Mouse (Mus musculus) left cerebral cortex, adult 18-20 months (tissue): ENCODE measurements around the gene N4bp2l1. TPM values are rescaled to one million over a fixed set of nuclear protein-coding genes. Genes with fewer than 3 reads are reported as not detected.

Experiments used
- DNase-seq, 2 experiments: peaks; one replicate each; pipeline ENCODE4 v3.0.0; 2021 to 2022; ENCODE audit warnings: low spot score in 2 of 2, mixed read lengths in 1 of 2
- total RNA-seq, 2 experiments: library from RNA; stranded (reverse); gene quantifications; 2 replicates each; pipeline ENCODE4 v1.2.3; 2021

Gene N4bp2l1
- total RNA-seq, 2 experiments from 2014 or later, result 53.9 to 58.4 TPM

DNA sequence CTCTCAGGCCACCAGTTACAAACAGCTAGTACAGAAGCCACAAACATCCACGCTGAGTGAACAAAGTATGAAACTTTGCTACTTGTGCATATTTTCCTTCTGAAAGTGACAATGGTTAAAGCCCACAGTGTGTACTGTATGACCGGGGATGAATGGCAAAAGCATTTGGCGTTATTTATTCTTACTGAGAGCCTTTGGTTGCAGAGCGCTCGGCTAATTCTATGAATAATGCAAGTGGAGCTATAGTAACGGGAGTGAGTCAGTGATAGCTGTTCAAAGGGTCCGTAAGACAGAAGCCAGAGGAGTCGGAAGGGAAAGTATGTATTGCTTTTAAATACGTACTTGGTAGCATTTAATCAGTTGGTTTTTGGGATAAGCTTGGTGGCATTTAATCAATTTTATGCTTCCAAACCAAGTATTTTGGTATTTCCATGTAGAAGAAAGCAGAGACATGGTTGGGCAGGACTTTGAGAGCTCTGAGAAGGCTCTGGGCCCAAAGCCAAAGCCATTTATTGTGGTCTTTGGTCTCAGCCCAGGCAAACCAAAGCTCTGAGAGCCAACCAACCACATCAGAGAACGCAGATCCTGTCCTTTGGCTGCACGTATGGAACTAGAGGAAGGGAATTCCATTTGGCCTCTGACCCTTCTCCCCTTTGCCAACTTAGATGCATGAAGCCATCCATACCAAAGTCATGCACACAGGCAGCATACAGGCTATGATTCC is 26.3 kb downstream of the N4bp2l1 start:
- no peak for DNase-seq

DNA sequence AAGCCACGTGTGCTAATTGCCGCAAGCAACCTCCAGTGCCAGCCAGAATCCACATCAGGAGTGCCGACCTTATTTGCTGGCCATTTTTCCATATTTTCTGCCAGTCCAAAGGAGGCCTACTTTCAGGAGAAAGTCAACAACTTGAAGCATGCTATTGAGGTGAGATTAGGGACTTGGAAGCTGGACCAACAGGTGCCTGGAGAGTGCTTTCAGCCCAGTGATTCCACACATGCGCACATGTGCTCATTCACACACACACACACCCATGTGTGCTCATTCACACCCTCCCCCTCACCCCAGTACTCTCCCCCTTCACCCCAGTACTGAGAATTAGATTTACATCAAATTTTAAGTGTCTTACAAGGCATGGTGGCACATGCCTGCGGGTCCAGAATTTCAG is 30.0 kb downstream of the N4bp2l1 start:
- DNase-seq, result no peak

DNA sequence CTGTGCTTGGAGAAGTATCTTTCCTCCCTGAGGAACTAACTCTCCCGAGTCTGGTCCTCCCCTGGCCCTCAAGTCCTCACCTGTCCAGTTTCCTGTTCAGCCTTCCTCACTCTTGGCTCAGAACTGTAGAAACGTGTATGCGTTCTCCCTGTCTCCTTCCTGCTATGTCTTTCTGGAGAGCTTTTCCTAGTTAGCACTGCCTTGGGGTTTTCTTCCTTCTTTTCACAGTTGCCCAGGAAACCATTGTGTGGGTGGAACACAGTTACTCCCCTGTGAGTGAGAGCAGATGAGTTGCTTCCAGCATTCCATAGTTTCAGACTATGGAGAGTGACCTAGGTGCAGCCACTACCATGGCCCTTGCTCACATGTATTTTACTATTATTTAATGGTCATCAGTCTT is 30.8 kb downstream of the N4bp2l1 start:
- DNase-seq, result peak; percentile 44 to 46

DNA sequence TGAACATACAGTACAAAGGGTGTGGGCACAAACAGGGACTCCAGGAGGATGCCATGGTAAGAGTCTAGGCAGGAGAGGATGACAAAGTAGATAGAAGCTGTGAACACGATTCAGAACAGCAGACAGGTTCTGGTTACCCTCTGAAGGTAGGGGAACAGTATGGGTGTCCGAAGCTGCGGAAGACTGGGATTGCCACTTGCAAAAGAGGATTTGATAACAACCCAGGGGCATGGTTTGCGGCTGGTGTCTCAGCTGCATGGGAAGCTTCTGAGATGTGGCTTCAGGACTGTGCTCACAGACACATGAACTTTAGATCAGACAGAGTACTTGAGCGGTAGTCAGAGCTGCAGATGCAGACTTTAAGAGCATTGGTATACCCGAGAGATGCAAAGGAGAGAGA is 32.6 kb downstream of the N4bp2l1 start:
- DNase-seq, result no peak

DNA sequence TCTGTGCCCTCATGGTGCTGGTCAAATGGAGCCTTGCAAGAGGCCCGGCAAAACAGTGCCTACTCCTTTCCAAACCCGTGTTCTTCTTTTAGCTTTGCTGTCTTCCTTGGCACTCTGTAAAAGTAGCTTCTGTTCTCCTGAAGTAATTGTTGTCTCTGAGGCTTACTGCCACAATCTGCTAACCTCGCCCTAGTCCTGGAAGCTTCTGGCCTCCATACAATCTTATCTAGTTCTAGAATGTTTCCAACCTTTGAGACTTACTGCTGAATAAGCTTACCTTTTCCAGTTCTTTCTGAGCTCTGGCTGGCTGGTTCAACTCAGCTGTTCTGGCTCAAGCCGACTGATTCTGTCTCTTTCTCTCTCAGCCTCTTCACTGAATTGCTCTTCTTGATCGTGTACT is 35.2 kb downstream of the N4bp2l1 start:
- DNase-seq, result no peak

DNA sequence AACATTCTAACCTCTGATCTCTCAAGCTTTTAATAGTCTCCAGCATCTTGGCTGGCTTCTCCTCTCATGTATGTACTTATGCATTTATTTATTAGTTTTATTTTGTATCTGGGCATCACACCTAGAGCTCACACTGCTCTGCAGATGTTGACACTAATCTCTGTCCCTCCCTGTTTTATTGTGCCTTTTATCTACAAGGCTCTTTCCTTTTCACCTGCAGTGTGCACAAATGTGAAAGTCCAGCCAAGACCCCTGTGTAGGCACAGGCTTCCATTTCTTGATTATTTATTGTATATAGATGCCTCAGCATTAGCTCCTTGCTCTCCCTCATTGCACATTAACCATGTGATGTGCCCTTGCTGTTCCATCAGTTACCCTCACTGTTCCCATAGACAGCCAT is 35.6 kb downstream of the N4bp2l1 start:
- DNase-seq, result no peak

DNA sequence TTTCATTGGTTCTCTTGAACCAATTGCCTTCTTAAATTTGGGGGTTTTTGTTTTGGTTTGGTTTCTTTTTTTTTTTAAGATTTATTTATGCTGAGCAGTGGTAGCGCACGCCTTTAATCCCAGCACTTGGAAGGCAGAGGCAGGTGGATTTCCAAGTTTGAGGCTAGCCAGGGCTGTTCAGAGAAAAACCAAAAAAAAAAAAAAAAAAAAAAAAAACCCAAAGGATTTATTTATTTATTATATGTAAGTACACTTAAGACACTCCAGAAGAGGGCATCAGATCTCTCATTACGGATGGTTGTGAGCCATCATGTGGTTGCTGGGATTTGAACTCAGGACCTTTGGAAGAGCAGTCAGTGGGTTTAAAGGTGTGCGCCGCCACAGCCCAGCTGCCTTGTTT is 36.1 kb downstream of the N4bp2l1 start:
- no peak for DNase-seq

DNA sequence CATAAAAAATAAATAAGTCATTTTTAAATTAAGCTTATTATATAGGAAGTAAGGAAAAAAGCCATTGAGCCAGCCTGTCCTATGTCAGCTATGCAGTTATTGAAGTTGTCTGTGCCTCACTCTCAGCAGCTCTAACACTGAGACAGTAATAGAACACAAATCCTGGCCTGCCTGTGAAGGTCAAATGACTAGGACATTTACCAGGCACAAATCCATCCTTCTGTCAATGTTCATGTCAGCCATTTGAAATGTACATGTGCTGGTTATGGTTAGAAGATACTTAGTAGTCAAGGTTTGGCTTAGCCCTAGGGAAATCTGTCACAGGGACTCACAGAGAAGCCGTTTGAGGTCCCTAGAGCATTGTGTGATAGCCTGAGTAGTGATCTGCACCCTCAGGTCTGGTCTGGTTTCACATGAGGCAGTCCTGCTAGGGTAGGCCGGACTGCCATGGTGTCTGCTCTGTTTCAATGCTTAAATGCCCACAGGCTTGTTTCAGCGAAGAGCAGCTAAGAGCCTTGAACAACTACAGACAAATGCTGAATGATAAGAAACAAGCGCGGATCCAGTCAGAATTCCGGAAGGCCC is 37.4 kb downstream of the N4bp2l1 start:
- no peak for DNase-seq

DNA sequence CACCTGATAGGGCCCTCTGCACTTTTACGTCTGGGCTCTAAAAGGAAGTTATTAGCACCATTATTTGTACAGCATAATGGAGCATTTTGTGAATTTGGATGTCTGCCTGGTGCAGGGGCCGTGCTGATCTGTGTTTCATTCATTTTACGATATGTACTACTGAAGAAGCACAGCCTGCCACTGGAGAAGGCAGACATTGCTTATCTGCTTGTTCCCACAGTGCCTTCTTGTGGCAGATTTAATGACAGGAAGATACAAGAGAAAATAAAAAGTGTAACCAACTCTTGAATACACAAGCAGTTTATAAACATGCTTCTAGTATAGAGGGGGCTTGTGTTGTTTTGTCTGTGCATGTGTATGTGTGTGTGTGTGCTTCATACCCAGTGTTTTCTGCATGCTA is 45.4 kb downstream of the N4bp2l1 start:
- DNase-seq, result no peak

DNA sequence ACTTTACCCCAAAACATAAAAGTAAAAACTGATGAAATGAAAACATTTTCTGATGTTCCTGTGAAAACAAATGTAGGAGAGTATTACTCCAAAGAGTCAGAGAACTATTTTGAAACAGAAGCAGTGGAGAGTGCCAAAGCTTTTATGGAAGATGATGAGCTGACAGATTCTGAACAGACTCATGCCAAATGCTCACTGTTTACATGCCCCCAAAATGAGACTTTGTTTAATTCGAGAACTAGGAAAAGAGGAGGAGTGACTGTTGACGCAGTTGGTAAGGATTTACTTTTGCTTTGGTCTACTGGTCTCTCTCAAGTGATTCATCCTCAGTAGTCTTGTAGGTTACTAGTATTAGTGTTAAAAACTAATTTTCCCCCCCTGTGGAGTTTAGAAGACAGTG is 53.8 kb downstream of the N4bp2l1 start:
- DNase-seq, result no peak

DNA sequence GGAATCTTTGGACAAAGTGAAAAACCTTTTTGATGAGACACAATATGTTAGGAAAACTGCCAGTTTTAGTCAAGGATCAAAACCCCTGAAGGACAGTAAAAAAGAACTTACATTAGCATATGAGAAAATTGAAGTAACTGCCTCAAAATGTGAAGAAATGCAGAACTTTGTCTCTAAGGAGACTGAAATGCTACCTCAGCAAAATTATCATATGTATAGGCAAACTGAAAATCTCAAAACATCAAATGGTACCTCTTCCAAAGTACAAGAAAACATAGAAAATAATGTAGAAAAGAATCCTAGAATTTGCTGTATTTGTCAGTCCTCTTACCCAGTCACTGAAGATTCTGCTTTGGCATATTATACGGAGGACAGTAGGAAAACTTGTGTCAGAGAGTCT is 55.7 kb downstream of the N4bp2l1 start:
- no peak for DNase-seq

DNA sequence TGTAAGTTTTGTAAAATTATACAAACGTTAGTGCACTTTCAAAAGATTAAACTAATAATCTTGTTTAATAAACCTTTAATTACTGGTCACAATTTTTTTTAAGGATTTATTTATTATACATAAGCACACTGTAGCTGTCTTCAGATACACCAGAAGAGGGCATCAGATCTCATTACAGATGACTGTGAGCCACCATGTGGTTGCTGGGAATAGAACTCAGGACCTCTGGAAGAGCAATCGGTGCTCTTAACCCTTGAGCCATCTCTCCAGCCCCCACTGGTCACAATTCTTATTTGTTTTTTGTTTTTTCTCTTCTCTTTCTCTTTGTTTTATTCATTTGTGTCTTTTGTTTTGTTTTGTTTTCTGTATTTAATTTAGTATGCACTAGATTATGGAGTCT is 71.7 kb downstream of the N4bp2l1 start:
- DNase-seq, result no peak

DNA sequence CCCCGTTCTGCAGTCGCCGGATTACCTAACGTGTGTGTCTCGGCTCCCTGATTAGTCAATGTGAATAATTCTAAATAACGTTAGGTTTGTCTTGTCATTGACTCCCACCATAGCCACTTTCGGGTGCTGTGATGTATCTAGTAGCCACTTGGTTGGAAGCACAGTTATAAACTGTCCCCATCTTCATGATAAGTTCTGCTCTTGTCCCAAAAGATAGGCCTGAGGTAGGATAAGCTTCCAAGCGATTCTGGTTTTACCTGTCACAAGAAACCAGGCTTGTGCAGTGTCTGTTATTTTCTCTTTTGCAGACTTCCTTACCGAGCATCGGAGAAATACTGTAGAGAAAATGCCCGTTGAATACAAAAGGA is 74.1 kb downstream of the N4bp2l1 start:
- DNase-seq, result no peak

DNA sequence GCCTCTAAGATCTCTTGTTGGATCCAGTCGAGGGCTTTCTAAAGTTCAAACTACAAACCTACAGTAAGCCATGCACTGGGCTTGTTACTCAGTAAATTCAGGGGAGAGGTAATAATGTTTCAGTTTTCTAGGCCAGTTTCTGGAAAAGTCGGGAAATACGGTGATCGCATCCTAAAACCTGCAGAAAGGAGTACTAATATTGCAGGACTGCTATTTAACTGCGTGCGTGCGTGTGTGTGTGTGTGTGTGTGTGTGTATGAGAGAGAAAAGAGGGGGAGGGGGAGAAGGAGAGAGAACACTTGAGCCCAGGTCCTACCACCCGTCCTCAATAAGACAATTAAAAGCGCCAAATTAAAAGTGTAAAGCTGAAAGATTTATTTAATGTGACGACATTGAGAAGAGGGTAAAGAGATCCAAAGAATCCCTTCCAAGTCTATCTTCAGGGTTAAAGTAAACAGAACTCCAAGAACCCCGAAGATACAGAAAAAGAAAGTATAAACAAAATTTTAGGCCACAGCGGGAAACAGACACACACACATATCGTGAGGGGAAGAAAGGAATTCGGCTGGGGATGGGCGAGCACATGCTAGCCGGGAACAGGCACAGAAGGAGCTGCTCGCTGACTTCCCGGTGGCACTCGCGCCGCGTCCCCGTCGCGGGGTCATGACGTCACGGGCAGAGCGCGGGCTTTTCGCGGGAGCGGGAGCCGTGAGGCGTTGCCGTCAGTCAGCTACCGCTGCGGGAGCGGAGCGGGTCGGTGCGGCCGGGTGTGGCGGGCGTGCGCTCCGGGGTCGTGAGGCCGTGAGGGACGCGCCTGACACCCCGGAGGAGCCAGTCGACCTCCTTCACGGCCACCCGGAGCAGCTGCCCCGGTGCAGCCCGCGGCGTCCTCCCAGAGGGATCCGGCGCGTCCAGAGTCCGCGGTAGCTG is 74.8 kb downstream of the N4bp2l1 start, which contains the start of gene Brca2:
Gene Brca2 (plus strand): TSS at position 694 of the 930 bp plus-strand sequence.
- peak; percentile 94 to 96 for DNase-seq

Other genes starting within 250 kb of the N4bp2l1 start
- gene Zar1l, start 79.0 kb downstream of the N4bp2l1 start, total RNA-seq, result 1 to 10 TPM; 1.3 to 1.6 TPM
- 1 to 10 TPM; 4.6 to 8.3 TPM for gene Brca2, start 74.6 kb downstream of the N4bp2l1 start, total RNA-seq
- 10 to 100 TPM; 82.2 to 88.5 TPM for gene N4bp2l2, start 69.0 kb upstream of the N4bp2l1 start, total RNA-seq
- 10 to 100 TPM; 73.1 to 75.1 TPM for gene Pds5b, start 76.6 kb upstream of the N4bp2l1 start, total RNA-seq